Mouse (Mus musculus) heart, postnatal 0 days (tissue): ENCODE measurements around the gene Sik3.

Experiments
- CTCF ChIP-seq: IDR thresholded peaks from 2 replicates; pipeline ENCODE4 v1.5.1; 2016; ENCODE audit warnings: antibody characterized with exemption, control low read depth, low read depth
- EP300 ChIP-seq: IDR thresholded peaks from 2 replicates; pipeline ENCODE4 v1.6.1; 2016; ENCODE audit warnings: antibody characterized with exemption, low read depth

GRCm38 (mm10) chr9:46235649-46236048, 223.0 kb downstream of the Sik3 start:
- TF ChIP-seq CTCF, result no peak
- no peak for TF ChIP-seq EP300
